Mouse (Mus musculus): Measurements from ENCODE around the gene Asb18.

GRCm38 (mm10) chr1:89909796-89910195 is 104.7 kb downstream of the Asb18 start:
- TF ChIP-seq CTCF (conservative IDR thresholded peaks at IDR 0.05; ENCODE audit: low read length) = no peak
- TF ChIP-seq POU5F1 (IDR thresholded peaks at IDR 0.05; ENCODE audit: borderline replicate concordance, low read length) = no peak
- TF ChIP-seq NANOG (IDR thresholded peaks at IDR 0.05; ENCODE audit: borderline replicate concordance, low read length) = no peak

Data from E14TG2a.4 (cell line).